Mouse (Mus musculus): Measurements from ENCODE around the gene Tbc1d8. TPM values are rescaled to one million over a fixed set of nuclear protein-coding genes. Genes with fewer than 3 reads are reported as not detected.

Gene Tbc1d8
- polyA plus RNA-seq, 1 experiment from 2014 or later = 6.4 TPM

DNA sequence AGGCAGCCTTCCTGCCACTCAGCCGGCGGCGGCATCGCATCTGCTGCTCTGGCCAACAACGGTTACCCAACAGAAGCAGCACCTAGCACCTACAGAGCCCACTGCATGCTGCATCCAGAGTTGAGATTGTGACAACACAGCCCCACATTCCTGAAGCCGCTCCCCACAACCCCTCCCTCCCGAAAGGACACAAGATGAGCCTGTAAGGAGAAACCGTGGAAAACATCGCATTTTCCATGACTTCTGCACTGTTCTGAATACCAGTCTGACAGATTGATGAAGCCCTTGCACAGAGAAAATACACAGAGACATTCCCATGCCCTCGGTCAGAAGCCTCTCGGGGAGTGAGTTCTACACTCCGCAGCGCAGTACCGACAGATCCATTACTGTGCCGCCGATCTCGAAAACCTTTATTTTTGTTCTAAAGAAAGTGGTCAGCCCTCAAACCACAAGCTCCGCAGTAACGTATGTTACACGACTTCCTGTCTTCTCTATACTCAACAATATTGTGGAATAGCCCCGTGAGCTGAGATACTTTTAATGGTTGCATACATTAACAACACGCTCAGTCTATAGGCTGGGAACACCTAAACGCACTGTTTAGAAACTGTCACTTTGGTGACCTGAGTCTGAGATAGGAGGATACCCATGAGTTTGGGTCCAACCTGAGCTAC, 23.1 kb downstream of the Tbc1d8 start:
- H3K27me3 ChIP-seq (ENCODE audit: control insufficient read depth, insufficient read depth, low read length) = no peaks in the 10 kb centered on the region
- ATAC-seq (ENCODE audit: insufficient read depth, low FRiP score, low TSS enrichment) (no peak), DNase-seq (ENCODE audit: low spot score) (no peak)
- H3K9ac ChIP-seq (ENCODE audit: low read length) = no peak overlapping the region
- no peaks in the 10 kb centered on the region for H3K4me1 ChIP-seq (ENCODE audit: control insufficient read depth, insufficient read depth, low read length)
- H3K9me3 ChIP-seq (ENCODE audit: control insufficient read depth, low read length) = no peaks in the 10 kb centered on the region
- H3K4me2 ChIP-seq (ENCODE audit: low read depth) = no peak overlapping the region
- H3K36me3 ChIP-seq (ENCODE audit: control insufficient read depth, insufficient read depth, low read length) = no peaks in the 10 kb centered on the region
- no peak overlapping the region for H3K4me3 ChIP-seq (ENCODE audit: low read depth, low read length)
- WGBS = 81% methylated on average over 23 of the region's 23 CpGs
- no peak overlapping the region for H3K27ac ChIP-seq (ENCODE audit: low read depth, low read length)

DNA sequence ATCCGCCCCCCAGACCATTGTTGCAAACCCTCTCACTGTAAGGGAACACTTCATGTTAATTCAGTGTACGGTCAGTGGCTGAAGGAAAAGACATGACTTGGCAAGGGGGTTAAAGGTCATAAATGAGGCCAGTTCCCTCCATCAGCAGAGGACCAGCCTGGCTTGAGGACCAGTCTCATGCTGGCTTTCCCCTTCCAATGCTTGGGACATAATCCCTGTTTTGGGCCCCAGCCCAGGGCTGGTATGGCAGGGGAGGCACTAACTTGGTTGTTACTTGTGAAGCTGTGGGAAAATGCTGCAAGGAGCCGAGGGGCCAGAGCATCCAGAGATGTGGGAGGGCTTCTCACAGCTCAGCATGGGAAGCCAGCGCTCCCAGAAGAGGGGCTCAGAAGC, 23.8 kb downstream of the Tbc1d8 start:
- no peak overlapping the region for H3K9ac ChIP-seq (ENCODE audit: low read length)
- H3K4me1 ChIP-seq (ENCODE audit: control insufficient read depth, insufficient read depth, low read length) = no peaks in the 10 kb centered on the region
- H3K4me3 ChIP-seq (ENCODE audit: low read depth, low read length) = no peak overlapping the region
- ATAC-seq (ENCODE audit: insufficient read depth, low FRiP score, low TSS enrichment) = no peak
- DNase-seq (ENCODE audit: low spot score) = no peak
- H3K9me3 ChIP-seq (ENCODE audit: control insufficient read depth, low read length) = no peaks in the 10 kb centered on the region
- H3K4me2 ChIP-seq (ENCODE audit: low read depth) = no peak overlapping the region
- no peaks in the 10 kb centered on the region for H3K36me3 ChIP-seq (ENCODE audit: control insufficient read depth, insufficient read depth, low read length)
- H3K27ac ChIP-seq (ENCODE audit: low read depth, low read length) = no peak overlapping the region
- H3K27me3 ChIP-seq (ENCODE audit: control insufficient read depth, insufficient read depth, low read length) = no peaks in the 10 kb centered on the region
- 74% methylated on average over 4 of the region's 4 CpGs for WGBS

- WGBS = 82% methylated on average over 9 of the region's 9 CpGs
- Histone ChIP-seq H3K4me3 (ENCODE audit: low read depth, low read length) (no peak overlapping the region), H3K9me3 (ENCODE audit: control insufficient read depth, low read length) (no peaks in the 10 kb centered on the region), H3K36me3 (ENCODE audit: control insufficient read depth, insufficient read depth, low read length) (no peaks in the 10 kb centered on the region), H3K4me2 (ENCODE audit: low read depth) (no peak overlapping the region), H3K9ac (ENCODE audit: low read length) (no peak overlapping the region), H3K27ac (ENCODE audit: low read depth, low read length) (no peak overlapping the region), H3K4me1 (ENCODE audit: control insufficient read depth, insufficient read depth, low read length) (no peaks in the 10 kb centered on the region), H3K27me3 (ENCODE audit: control insufficient read depth, insufficient read depth, low read length) (no peaks in the 10 kb centered on the region)
- ATAC-seq (ENCODE audit: insufficient read depth, low FRiP score, low TSS enrichment) (no peak), DNase-seq (ENCODE audit: low spot score) (no peak)
Observed at GRCm38 (mm10) chr1:39454108-39454782, 24.3 kb downstream of the Tbc1d8 start.

- DNase-seq (ENCODE audit: low spot score) (no peak), ATAC-seq (ENCODE audit: insufficient read depth, low FRiP score, low TSS enrichment) (no peak)
- Histone ChIP-seq H3K4me3 (ENCODE audit: low read depth, low read length) (no peak overlapping the region), H3K4me1 (ENCODE audit: control insufficient read depth, insufficient read depth, low read length) (no peaks in the 10 kb centered on the region), H3K27me3 (ENCODE audit: control insufficient read depth, insufficient read depth, low read length) (no peaks in the 10 kb centered on the region), H3K4me2 (ENCODE audit: low read depth) (no peak overlapping the region), H3K9ac (ENCODE audit: low read length) (no peak overlapping the region), H3K36me3 (ENCODE audit: control insufficient read depth, insufficient read depth, low read length) (no peaks in the 10 kb centered on the region), H3K9me3 (ENCODE audit: control insufficient read depth, low read length) (no peaks in the 10 kb centered on the region), H3K27ac (ENCODE audit: low read depth, low read length) (no peak overlapping the region)
- WGBS = 93% methylated on average over 4 of the region's 4 CpGs
Observed at GRCm38 (mm10) chr1:39452203-39452602, 26.4 kb downstream of the Tbc1d8 start.

DNA sequence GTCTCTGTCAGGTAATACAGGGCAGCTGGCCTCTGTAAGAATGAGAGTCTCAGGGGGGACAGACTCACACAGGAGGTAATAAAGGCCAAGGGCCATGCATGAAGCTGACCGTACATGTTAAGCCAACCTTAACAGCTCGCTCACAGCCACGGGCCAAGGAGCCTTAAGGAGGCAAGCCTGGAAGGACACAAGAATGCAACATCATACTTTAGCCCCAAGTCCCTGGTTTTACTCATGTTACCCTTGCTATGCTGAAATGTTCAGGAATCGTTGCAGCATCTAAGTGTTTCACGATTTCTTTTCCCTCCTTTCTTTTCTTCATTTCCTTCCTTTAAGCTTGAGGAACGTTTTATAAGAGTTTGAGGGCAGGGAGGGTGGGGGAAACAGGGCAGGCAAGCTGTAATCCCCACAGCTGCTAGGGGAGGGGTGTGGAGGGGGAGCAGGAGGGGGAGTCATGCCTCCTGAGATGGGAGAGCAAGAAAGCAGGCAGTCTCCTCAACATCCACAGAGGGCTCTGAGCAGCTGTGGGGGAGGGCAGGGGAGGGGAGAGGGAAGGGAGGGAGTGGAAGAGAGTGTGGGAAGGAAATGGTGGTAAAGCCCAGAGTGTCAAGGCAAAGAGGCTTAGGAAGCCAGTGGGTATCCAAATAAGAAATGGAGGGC, 28.4 kb downstream of the Tbc1d8 start:
- ATAC-seq (ENCODE audit: insufficient read depth, low FRiP score, low TSS enrichment) (no peak), DNase-seq (ENCODE audit: low spot score) (no peak)
- no peaks in the 10 kb centered on the region for H3K4me1 ChIP-seq (ENCODE audit: control insufficient read depth, insufficient read depth, low read length)
- no peaks in the 10 kb centered on the region for H3K9me3 ChIP-seq (ENCODE audit: control insufficient read depth, low read length)
- no peak overlapping the region for H3K9ac ChIP-seq (ENCODE audit: low read length)
- H3K27ac ChIP-seq (ENCODE audit: low read depth, low read length) = no peak overlapping the region
- no peaks in the 10 kb centered on the region for H3K36me3 ChIP-seq (ENCODE audit: control insufficient read depth, insufficient read depth, low read length)
- H3K27me3 ChIP-seq (ENCODE audit: control insufficient read depth, insufficient read depth, low read length) = no peaks in the 10 kb centered on the region
- H3K4me2 ChIP-seq (ENCODE audit: low read depth) = no peak overlapping the region
- H3K4me3 ChIP-seq (ENCODE audit: low read depth, low read length) = no peak overlapping the region
- 71% methylated on average over 6 of the region's 6 CpGs for WGBS

GRCm38 (mm10) chr1:39449251-39449790, 29.2 kb downstream of the Tbc1d8 start:
- Histone ChIP-seq H3K9me3 (ENCODE audit: control insufficient read depth, low read length) (no peaks in the 10 kb centered on the region), H3K36me3 (ENCODE audit: control insufficient read depth, insufficient read depth, low read length) (no peaks in the 10 kb centered on the region), H3K27me3 (ENCODE audit: control insufficient read depth, insufficient read depth, low read length) (no peaks in the 10 kb centered on the region), H3K4me2 (ENCODE audit: low read depth) (no peak overlapping the region), H3K4me3 (ENCODE audit: low read depth, low read length) (no peak overlapping the region), H3K27ac (ENCODE audit: low read depth, low read length) (no peak overlapping the region), H3K4me1 (ENCODE audit: control insufficient read depth, insufficient read depth, low read length) (no peaks in the 10 kb centered on the region), H3K9ac (ENCODE audit: low read length) (no peak overlapping the region)
- no peak for ATAC-seq (ENCODE audit: insufficient read depth, low FRiP score, low TSS enrichment)
- 90% methylated on average over 12 of the region's 12 CpGs for WGBS
- no peak for DNase-seq (ENCODE audit: low spot score)

GRCm38 (mm10) chr1:39448819-39449218, 29.7 kb downstream of the Tbc1d8 start:
- Histone ChIP-seq H3K36me3 (ENCODE audit: control insufficient read depth, insufficient read depth, low read length) (no peaks in the 10 kb centered on the region), H3K4me3 (ENCODE audit: low read depth, low read length) (no peak overlapping the region), H3K27ac (ENCODE audit: low read depth, low read length) (no peak overlapping the region), H3K4me2 (ENCODE audit: low read depth) (no peak overlapping the region), H3K4me1 (ENCODE audit: control insufficient read depth, insufficient read depth, low read length) (no peaks in the 10 kb centered on the region), H3K9ac (ENCODE audit: low read length) (no peak overlapping the region), H3K27me3 (ENCODE audit: control insufficient read depth, insufficient read depth, low read length) (no peaks in the 10 kb centered on the region), H3K9me3 (ENCODE audit: control insufficient read depth, low read length) (no peaks in the 10 kb centered on the region)
- ATAC-seq (ENCODE audit: insufficient read depth, low FRiP score, low TSS enrichment) = no peak
- WGBS = 94% methylated on average over 5 of the region's 5 CpGs
- DNase-seq (ENCODE audit: low spot score) = no peak

- DNase-seq (ENCODE audit: low spot score) (no peak), ATAC-seq (ENCODE audit: insufficient read depth, low FRiP score, low TSS enrichment) (no peak)
- no peak overlapping the region for H3K4me2 ChIP-seq (ENCODE audit: low read depth)
- H3K36me3 ChIP-seq (ENCODE audit: control insufficient read depth, insufficient read depth, low read length) = no peaks in the 10 kb centered on the region
- no peak overlapping the region for H3K27ac ChIP-seq (ENCODE audit: low read depth, low read length)
- no peaks in the 10 kb centered on the region for H3K9me3 ChIP-seq (ENCODE audit: control insufficient read depth, low read length)
- H3K4me3 ChIP-seq (ENCODE audit: low read depth, low read length) = no peak overlapping the region
- WGBS = 93% methylated on average over 5 of the region's 5 CpGs
- no peaks in the 10 kb centered on the region for H3K4me1 ChIP-seq (ENCODE audit: control insufficient read depth, insufficient read depth, low read length)
- no peaks in the 10 kb centered on the region for H3K27me3 ChIP-seq (ENCODE audit: control insufficient read depth, insufficient read depth, low read length)
- H3K9ac ChIP-seq (ENCODE audit: low read length) = no peak overlapping the region
Observed at GRCm38 (mm10) chr1:39448238-39448637, 30.3 kb downstream of the Tbc1d8 start.

All from neural tube, embryonic 11.5 days (tissue).